Mouse (Mus musculus) midbrain, embryonic 10.5 days (tissue): ENCODE results near the gene Prkaca. TPM values are rescaled to one million over a fixed set of nuclear protein-coding genes. Genes with fewer than 3 reads are reported as not detected.

Experiments used
- DNase-seq: peaks from one replicate; pipeline ENCODE4 v3.0.0-alpha.2; 2017; ENCODE audit warnings: low spot score
- H3K27ac ChIP-seq: fragments of 300-500 bp; sonication (generic); replicated peaks from 2 replicates; pipeline ENCODE4 v1.5.1; 2016; ENCODE audit warnings: mild to moderate bottlenecking
- H3K27me3 ChIP-seq: fragments of 300-500 bp; sonication (generic); 2 replicates; pipeline ENCODE4 v1.6.1; 2016; ENCODE audit warnings: low read depth, mild to moderate bottlenecking; ENCODE audit not compliant: poor library complexity, severe bottlenecking
- H3K36me3 ChIP-seq: fragments of 300-500 bp; sonication (generic); 2 replicates; pipeline ENCODE4 v1.6.1; 2016; ENCODE audit warnings: mild to moderate bottlenecking, moderate library complexity
- H3K4me1 ChIP-seq: fragments of 300-500 bp; sonication (generic); 2 replicates; pipeline ENCODE4 v1.6.1; 2016
- H3K4me3 ChIP-seq: fragments of 300-500 bp; sonication (generic); 2 replicates; pipeline ENCODE4 v1.5.1; 2016; ENCODE audit warnings: mild to moderate bottlenecking, moderate library complexity
- H3K9me3 ChIP-seq: fragments of 300-500 bp; sonication (generic); replicated peaks from 2 replicates; pipeline ENCODE4 v1.6.1; 2016; ENCODE audit warnings: mild to moderate bottlenecking
- WGBS: fragments of 180-500 bp; shearing (Covaris S2); methylation state at CpG from one replicate; pipeline ENCODE4 v1.1.7; 2016; 5-methylcytosine and 5-hydroxymethylcytosine counted together
- polyA plus RNA-seq: library from polyadenylated mRNA; unstranded; fragments of >200 nt; fragmentation: Nextera tagmentation; extraction: Ambion mirVana; gene quantifications from 2 replicates; pipeline ENCODE4 v1.2.1, GENCODE M21; 2016

Prkaca gene
- polyA plus RNA-seq, 1 experiment from 2014 or later, result 169 TPM

DNA sequence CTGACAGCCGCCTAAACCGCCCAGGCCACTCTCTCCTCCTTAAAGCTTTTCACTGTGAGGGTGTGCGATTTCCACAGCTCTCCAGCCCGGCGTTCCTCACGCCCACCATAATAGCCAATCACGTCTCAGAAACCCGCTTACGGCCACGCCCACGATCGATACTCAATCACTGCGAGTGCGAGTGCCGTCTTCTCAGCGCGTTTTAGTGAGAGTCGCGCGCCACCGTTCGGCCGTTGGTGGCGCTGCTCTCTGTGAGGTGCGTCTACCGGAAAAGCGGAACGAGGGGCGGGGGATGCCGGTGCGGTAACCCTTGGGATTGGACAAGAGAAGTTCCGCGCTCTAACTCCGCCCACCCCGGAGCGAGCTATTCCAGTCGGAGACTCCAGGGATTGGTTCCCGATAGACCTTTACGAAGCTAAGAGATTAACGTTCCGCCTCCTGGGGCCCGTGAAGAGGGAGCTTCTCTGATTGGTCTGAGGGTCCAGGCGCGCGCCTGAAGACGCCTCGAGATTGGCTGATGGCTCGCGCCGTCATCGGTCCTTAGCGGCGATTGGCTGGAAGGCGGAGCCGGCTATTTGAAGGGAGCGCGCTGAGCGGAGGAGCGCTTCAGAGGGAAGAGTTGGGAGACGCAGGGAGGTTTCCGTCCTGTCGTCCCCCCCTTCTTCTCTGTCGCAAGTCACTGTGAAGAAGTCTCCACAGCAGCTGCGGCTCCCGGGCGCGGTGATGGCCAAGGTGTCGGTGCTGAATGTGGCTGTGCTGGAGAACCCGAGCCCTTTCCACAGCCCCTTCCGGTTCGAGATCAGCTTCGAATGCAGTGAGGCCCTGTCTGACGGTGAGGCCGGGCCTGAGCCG lies 17.5 kb upstream of the Prkaca start, which contains the start of the genes Gm10644 and Asf1b:
TSS of gene Gm10644 (minus strand) at position 100 of the 852 bp plus-strand sequence.
TSS of gene Asf1b (plus strand) at position 402 of the 852 bp plus-strand sequence.
- peak; percentile 99 for DNase-seq

DNA sequence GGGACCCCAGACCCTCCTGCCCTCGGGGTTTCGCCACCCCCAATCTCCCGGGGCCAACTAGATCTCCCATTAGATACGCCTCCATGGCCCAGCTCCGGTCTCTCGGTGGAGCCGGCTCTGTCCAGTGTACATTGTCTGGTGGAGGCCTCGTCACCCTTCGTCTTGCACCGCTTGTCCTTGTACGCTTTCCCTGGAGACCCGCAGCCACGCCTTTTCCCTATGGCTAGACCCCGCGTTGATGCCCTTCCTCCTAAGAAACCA lies 16.9 kb upstream of the Prkaca start:
- Histone ChIP-seq H3K36me3 (peaks cover 25% of the 10 kb centered on the region), H3K27me3 (no peaks in the 10 kb centered on the region), H3K4me1 (peaks cover 21% of the 10 kb centered on the region), H3K4me3 (peak overlapping the region; percentile 81), H3K27ac (peak overlapping the region; percentile 78), H3K9me3 (no peaks in the 10 kb centered on the region)
- DNase-seq, result no peak
- 5% methylated on average over 15 of the region's 15 CpGs for WGBS

More for the DNA sequence above, 17.5 kb upstream of the Prkaca start, which contains the start of the genes Gm10644 and Asf1b:
- Histone ChIP-seq H3K27me3 (no peaks in the 10 kb centered on the region), H3K4me1 (peaks cover 21% of the 10 kb centered on the region), H3K27ac (peak within 1 kb of the TSS; percentile 78), H3K36me3 (peaks cover 21% of the 10 kb centered on the region), H3K9me3 (no peaks in the 10 kb centered on the region), H3K4me3 (peak within 1 kb of the TSS; percentile 81)
- under 1% methylated on average over 75 of the region's 75 CpGs for WGBS

DNA sequence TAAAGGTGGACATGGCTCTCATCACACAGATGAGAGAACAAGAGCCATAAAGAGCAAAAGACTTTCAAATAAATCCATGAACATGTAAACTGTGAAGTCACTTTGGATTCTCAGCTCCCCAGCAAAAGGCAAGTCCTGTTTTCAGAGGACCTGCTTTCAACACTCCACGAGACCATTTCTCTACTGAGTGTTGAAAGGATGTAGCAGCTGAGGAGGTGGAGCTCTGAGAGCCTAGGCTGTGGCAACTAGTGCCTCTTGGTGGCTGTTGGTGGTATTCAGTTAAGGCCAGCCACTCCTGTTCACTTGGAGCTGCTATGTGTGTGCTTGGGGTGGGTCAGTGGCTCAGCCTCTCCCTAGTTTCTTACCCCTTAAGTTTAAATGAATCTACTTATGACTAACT lies 16.0 kb upstream of the Prkaca start:
- WGBS, result 36% methylated on average over 1 of the region's 1 CpGs
- peaks cover 29% of the 10 kb centered on the region for H3K36me3 ChIP-seq
- no peaks in the 10 kb centered on the region for H3K27me3 ChIP-seq
- peaks cover 21% of the 10 kb centered on the region for H3K4me1 ChIP-seq
- no peak for DNase-seq
- H3K4me3 ChIP-seq, result peak overlapping the region; percentile 81
- H3K9me3 ChIP-seq, result no peaks in the 10 kb centered on the region
- no peak overlapping the region; the same call in 1 of the 2 replicates for H3K27ac ChIP-seq

DNA sequence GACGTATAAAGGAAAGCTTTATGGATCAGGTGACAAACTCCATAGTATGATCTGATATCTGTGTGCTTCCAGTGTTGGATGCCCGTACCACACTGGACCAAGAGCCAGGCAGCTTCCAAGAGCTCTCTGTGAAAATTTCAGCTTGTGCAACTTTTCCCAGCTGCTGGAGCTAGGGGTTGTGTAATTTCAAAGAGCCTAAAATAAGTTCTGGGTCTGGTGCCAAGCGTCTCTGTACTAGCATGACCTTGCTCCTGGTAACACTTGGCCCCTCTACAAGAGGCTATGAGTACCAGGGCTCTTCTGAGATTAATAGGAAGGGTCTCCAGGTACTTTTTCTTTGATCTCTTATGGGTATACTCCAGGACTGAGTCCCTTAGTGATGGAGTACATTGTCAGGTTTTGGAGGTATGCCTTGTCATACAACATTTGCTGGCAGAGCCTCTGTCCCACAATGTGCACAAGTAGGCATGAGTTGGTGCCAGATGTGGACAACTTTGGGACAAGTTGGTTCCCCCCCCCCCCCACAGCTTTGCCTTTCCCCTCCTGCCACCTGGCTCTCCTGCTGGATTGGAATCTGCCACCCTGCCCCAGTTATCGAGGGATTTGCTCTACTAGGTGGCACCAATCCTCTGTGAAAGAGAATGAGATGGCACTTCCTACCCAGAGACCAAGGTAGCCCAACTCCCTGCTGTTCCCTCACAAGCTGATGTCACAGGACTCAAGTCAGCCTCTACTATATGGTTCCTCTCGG lies 8.6 kb upstream of the Prkaca start:
- no peaks in the 10 kb centered on the region for H3K4me1 ChIP-seq
- no peak overlapping the region for H3K27ac ChIP-seq
- H3K4me3 ChIP-seq, result no peak overlapping the region
- 91% methylated on average over 5 of the region's 5 CpGs for WGBS
- DNase-seq, result no peak
- peaks cover 78% of the 10 kb centered on the region for H3K36me3 ChIP-seq
- H3K27me3 ChIP-seq, result no peaks in the 10 kb centered on the region
- H3K9me3 ChIP-seq, result no peaks in the 10 kb centered on the region

DNA sequence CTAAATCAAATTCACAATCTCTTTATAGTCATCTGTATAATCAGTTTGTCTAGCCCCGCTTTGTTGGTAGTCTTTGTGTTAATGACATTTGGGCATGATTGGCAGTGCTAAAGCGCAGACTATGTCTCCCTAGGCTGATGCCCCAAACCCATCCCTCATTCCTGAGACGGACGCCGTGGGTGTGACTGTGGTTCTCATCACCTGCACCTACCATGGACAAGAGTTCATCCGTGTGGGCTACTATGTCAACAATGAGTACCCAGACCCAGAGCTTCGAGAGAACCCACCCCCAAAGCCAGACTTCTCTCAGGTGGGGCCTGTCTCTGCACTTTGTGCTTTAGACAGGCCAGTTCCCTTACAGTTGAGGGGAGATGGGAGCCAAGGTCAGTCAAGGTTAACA lies 5.1 kb upstream of the Prkaca start:
- H3K4me3 ChIP-seq, result no peak overlapping the region
- H3K36me3 ChIP-seq, result peaks cover 68% of the 10 kb centered on the region
- DNase-seq, result no peak
- no peaks in the 10 kb centered on the region for H3K27me3 ChIP-seq
- no peaks in the 10 kb centered on the region for H3K9me3 ChIP-seq
- H3K4me1 ChIP-seq, result peaks cover 13% of the 10 kb centered on the region
- WGBS, result 95% methylated on average over 7 of the region's 7 CpGs
- no peak overlapping the region for H3K27ac ChIP-seq

DNA sequence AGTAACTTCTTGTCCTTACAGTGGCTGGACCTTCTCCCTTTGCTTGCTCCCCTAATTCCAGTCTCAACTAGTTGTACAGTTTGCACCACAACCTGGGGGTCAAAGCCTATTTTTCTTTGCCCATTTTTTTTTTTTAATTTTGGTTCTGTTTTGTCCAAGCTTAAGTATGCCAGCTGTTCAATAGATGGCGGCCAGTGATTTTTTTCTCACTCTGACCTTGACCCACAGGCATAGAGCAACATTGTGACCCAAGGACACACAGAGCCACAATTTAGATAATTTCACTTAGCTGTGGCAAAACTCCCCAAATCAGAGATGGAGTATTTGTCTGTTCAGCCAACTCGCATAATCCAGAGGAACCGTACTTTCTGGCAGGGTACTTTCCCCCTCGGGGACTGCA lies 1.7 kb upstream of the Prkaca start:
- Histone ChIP-seq H3K27ac (no peak overlapping the region), H3K4me1 (peaks cover 30% of the 10 kb centered on the region), H3K4me3 (0 out of 2 replicates have a peak overlapping the region, but pooled peaks have one; percentile 89), H3K27me3 (no peaks in the 10 kb centered on the region), H3K36me3 (peaks cover 44% of the 10 kb centered on the region), H3K9me3 (no peaks in the 10 kb centered on the region)
- 88% methylated on average over 4 of the region's 4 CpGs for WGBS
- DNase-seq, result no peak

DNA sequence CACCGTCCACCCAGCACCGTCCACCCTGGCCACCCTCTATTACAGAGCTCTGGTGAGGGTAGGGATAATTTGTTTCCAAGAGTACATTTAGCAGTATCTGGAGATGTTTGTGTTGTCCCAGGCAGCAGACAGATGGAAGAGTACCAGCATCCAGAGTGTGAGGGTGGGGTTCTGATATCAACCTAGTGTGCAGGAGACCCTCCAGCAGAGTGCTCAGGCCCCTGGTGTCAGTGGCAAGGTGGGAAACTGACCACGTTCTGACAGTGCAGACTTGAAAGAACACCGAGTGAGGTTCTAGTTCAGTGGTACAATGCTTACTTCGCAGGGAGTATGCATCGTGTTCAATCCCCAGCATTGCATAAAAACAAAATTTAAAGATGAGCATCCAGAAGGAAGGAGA lies 1.1 kb upstream of the Prkaca start:
- Histone ChIP-seq H3K27ac (peak overlapping the region; percentile 92), H3K4me1 (peaks cover 31% of the 10 kb centered on the region), H3K36me3 (peaks cover 38% of the 10 kb centered on the region), H3K4me3 (peak overlapping the region; percentile 89), H3K9me3 (no peaks in the 10 kb centered on the region), H3K27me3 (no peaks in the 10 kb centered on the region)
- no peak for DNase-seq
- 75% methylated on average over 6 of the region's 6 CpGs for WGBS

DNA sequence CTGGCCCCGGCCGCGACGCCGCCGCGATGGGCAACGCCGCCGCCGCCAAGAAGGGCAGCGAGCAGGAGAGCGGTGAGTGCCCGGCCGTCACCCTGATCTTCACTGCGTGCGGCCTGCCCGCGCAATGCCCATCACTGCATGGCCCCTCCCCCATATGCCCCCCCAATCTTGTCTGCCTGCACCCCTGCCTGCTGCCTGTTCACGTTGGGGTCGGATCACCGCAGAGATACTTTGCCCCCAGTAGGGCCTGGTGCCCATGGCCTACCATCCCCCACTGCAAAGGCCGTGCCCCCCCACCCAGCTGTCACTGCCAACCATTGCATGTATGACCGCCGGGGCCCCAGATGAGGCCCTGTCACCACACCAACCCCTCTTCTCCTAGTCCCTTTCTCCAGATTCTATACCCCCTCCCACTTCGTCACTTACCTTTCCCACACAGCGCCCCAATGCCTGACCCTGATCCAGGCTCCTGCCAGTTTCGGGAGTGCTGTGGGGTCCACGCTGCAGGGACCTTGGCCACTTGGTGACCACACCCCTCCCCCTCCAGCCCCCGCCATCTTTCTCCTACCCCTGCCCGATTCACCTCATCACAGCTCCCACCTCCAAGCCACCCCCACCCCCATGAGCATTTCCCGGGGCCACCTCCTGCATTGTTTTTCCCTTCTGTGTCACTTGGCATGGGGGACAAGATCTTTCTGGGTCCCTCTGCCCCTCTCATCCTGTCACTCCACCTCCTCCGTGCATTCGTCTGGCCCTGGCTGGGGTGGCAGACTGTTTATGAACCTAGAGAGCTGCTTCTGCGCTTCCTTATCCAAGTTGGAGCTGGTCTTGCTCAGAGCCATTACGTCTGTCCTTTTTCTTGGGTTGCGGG lies 603 bp downstream of the Prkaca start:
- no peak for DNase-seq
- Histone ChIP-seq H3K4me1 (peaks cover 48% of the 10 kb centered on the region), H3K4me3 (peak overlapping the region; percentile 89), H3K27me3 (no peaks in the 10 kb centered on the region), H3K27ac (peak overlapping the region; percentile 92), H3K36me3 (peaks cover 27% of the 10 kb centered on the region), H3K9me3 (no peaks in the 10 kb centered on the region)
- WGBS, result 7% methylated on average over 22 of the region's 37 CpGs

DNA sequence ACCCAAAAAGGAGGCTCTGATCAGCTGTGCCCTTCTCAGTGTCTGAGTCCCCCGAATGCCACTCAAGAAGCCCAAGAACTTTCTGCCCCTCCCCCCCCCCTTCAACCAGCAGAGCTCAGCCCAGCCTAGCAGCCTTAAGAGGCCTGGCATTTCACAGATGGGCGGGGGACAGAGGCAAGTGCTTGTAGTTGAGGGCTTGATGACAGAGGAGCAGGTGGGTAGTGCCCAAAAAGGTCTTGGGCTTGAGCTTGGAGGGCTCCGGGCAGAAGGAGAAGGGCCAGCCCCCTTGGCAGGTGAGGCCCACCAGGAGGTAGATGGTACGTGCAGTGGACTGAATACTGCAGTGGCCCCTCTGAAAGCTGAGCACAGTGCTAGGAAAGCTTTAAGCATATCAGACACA lies 1.7 kb downstream of the Prkaca start:
- Histone ChIP-seq H3K9me3 (no peaks in the 10 kb centered on the region), H3K4me1 (peaks cover 50% of the 10 kb centered on the region), H3K27me3 (no peaks in the 10 kb centered on the region), H3K4me3 (peak overlapping the region; percentile 89), H3K27ac (no peak overlapping the region), H3K36me3 (peaks cover 24% of the 10 kb centered on the region)
- no peak for DNase-seq
- 85% methylated on average over 4 of the region's 4 CpGs for WGBS

DNA sequence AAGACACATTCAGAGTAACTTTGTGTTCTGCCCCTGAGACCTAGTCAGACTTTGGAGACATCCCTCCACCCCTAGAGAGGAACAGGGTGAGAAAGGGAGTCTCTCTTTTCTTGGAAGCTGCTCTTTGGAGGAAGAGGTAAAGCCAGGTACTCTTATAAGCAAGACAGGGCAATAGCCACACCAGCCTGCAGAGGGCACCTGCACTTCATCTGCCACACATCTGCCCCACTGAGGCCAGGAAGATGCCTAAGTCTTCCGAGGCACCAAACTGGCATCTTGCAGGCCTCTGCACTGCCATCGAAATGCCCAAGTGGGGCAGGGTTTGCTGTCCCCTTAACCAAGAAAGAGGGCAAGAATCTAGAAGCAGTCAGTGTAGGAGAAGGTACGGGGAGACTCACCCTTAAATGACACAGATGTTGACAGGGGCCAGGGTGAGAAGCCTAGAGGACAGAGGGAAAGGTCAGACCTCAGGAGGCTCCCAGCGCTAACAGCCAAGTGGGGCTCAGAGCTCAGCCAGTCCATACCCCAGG lies 3.4 kb downstream of the Prkaca start:
- Histone ChIP-seq H3K4me1 (peaks cover 50% of the 10 kb centered on the region), H3K27me3 (no peaks in the 10 kb centered on the region), H3K9me3 (no peaks in the 10 kb centered on the region), H3K4me3 (no peak overlapping the region; the same call in 1 of the 2 replicates), H3K27ac (no peak overlapping the region), H3K36me3 (peaks cover 33% of the 10 kb centered on the region)
- DNase-seq, result no peak
- 94% methylated on average over 4 of the region's 4 CpGs for whole genome bisulfite sequencing

DNA sequence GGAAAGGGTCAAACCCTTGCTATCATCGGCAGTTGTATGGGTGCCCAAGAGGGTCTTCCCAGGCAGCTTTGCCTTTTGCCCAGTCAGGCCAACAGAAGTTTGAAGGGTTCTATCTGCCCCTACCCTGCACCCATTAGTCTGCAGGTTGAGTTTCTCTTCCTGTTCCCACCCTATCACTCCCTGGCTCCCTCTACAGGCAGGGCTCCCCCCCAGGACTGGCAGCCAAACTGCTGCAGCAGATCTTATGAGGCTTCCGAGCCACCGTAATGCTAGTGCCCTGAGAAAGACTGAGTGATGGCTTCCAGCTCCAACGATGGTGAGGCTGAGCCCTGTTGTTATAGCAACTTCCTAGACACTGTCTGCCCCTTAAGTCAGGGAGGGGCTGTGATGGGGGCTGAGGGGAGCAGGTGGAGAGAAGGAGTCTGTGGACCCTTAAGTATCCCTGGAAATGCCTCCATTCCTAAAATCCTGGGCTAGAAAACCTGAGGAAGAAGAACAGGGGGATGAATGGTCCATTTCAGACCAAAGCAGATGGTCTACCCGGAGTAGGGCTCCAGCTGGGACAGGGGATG lies 4.1 kb downstream of the Prkaca start:
- no peak for DNase-seq
- H3K9me3 ChIP-seq, result no peaks in the 10 kb centered on the region
- no peaks in the 10 kb centered on the region for H3K27me3 ChIP-seq
- H3K36me3 ChIP-seq, result peaks cover 40% of the 10 kb centered on the region
- no peak overlapping the region for H3K4me3 ChIP-seq
- 87% methylated on average over 5 of the region's 5 CpGs for WGBS
- peaks cover 44% of the 10 kb centered on the region for H3K4me1 ChIP-seq
- no peak overlapping the region for H3K27ac ChIP-seq

DNA sequence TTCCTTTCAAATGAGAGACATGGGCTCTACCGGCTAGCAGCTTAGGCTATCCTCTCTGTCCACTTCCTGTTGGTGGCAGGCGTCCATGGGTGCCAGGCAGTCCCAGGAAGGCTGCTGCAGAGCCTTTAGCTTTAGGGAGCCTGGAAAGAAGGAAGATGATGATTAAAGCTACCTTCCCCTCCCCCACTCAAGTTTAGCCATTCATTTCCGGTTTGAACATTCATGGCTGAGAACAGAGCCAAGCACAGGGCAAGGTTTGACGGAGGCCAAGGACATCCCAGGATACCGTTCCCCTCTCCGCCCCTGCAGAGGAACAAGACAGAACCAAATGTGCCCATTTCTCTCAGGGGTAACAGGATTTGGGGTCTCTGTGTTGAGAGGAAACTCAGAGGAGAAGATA lies 4.9 kb downstream of the Prkaca start:
- Histone ChIP-seq H3K4me1 (peaks cover 37% of the 10 kb centered on the region), H3K4me3 (no peak overlapping the region), H3K36me3 (peaks cover 48% of the 10 kb centered on the region), H3K27me3 (no peaks in the 10 kb centered on the region), H3K27ac (no peak overlapping the region), H3K9me3 (no peaks in the 10 kb centered on the region)
- 77% methylated on average over 6 of the region's 6 CpGs for WGBS
- no peak for DNase-seq
